Mouse (Mus musculus): ENCODE results near the gene Flywch2. TPM values are rescaled to one million over a fixed set of nuclear protein-coding genes. Genes with fewer than 3 reads are reported as not detected.

Gene Flywch2
- total RNA-seq, 2 experiments from 2014 or later: 0.47 to 0.51 TPM

- Histone ChIP-seq H3K27ac (no peak overlapping the region), H3K4me3 (no peak overlapping the region)
- intact Hi-C loops (cut with DNase I): no loop called here
- no peak for TF ChIP-seq CTCF (IDR thresholded peaks at IDR 0.05)
- DNase-seq: no peak
Measured at GRCm38 (mm10) chr17:23730441-23730840, 55.4 kb downstream of the Flywch2 start.

Small RNA genes within 50 kb of the gene (microRNA-seq; reads per million reads assigned to microRNA genes)
- gene Mir5125: not detected

Other genes starting within 250 kb of the Flywch2 start
- gene Zfp213, start 221.8 kb downstream of the Flywch2 start, total RNA-seq (2021): 1 to 10 TPM; 2.0 to 3.3 TPM
- 1 to 10 TPM; 1.5 to 2.1 TPM for gene Zfp13, start 186.6 kb downstream of the Flywch2 start, total RNA-seq (2021)
- gene Zscan10, start 185.2 kb downstream of the Flywch2 start, total RNA-seq (2021): not detected
- gene Mmp25, start 140.8 kb downstream of the Flywch2 start, total RNA-seq (2021): under 1 TPM in 1 of 2 experiments, not detected in 1; 0.06 TPM
- gene Bicdl2, start 125.6 kb downstream of the Flywch2 start, total RNA-seq (2021): not detected
- gene Hcfc1r1, start 112.5 kb downstream of the Flywch2 start, total RNA-seq (2021): 100 to 1,000 TPM; 112 to 137 TPM
- gene Thoc6, start 112.2 kb downstream of the Flywch2 start, total RNA-seq (2021): 1 to 10 TPM; 6.3 to 8.8 TPM
- gene Tnfrsf12a, start 108.6 kb downstream of the Flywch2 start, total RNA-seq (2021): 10 to 100 TPM; 19.5 to 27.5 TPM
- gene Cldn6, start 106.8 kb downstream of the Flywch2 start, total RNA-seq (2021): not detected
- gene Cldn9, start 102.1 kb downstream of the Flywch2 start, total RNA-seq (2021): under 1 TPM; 0.15 to 0.17 TPM
- not detected for gene 1520401A03Rik, start 63.3 kb downstream of the Flywch2 start, total RNA-seq (2021)
- under 1 TPM; 0.53 to 0.64 TPM for gene Pkmyt1, start 59.7 kb downstream of the Flywch2 start, total RNA-seq (2021)
- gene Paqr4, start 45.2 kb downstream of the Flywch2 start, total RNA-seq (2021): 1 to 10 TPM; 2.7 to 4.0 TPM
- gene Kremen2, start 40.2 kb downstream of the Flywch2 start, total RNA-seq (2021): not detected
- 10 to 100 TPM; 43.3 to 50.4 TPM for gene Flywch1, start 14.5 kb downstream of the Flywch2 start, total RNA-seq (2021)
- 100 to 1,000 TPM; 178 to 227 TPM for gene Srrm2, start 4.5 kb upstream of the Flywch2 start, total RNA-seq (2021)
- 100 to 1,000 TPM; 296 to 351 TPM for gene Elob, start 43.1 kb upstream of the Flywch2 start, total RNA-seq (2021)
- gene Prss33, start 50.0 kb upstream of the Flywch2 start, total RNA-seq (2021): not detected
- not detected for gene Prss32, start 57.8 kb upstream of the Flywch2 start, total RNA-seq (2021)
- gene Prss41, start 58.1 kb upstream of the Flywch2 start, total RNA-seq (2021): not detected
- gene Prss21, start 82.0 kb upstream of the Flywch2 start, total RNA-seq (2021): not detected
- gene Dcpp1, start 94.8 kb upstream of the Flywch2 start, total RNA-seq (2021): not detected
- not detected for gene Dcpp2, start 94.8 kb upstream of the Flywch2 start, total RNA-seq (2021)
- gene Dcpp3, start 131.4 kb upstream of the Flywch2 start, total RNA-seq (2021): not detected
- not detected for gene Sbp, start 155.6 kb upstream of the Flywch2 start, total RNA-seq (2021)
- not detected for gene Sbpl, start 169.2 kb upstream of the Flywch2 start, total RNA-seq (2021)
- gene Prss30, start 194.5 kb upstream of the Flywch2 start, total RNA-seq (2021): not detected
- gene Prss22, start 212.0 kb upstream of the Flywch2 start, total RNA-seq (2021): not detected